Mouse (Mus musculus) liver, embryonic 16.5 days (tissue): ENCODE measurements around the gene Olfr1145. TPM values are rescaled to one million over a fixed set of nuclear protein-coding genes. Genes with fewer than 3 reads are reported as not detected.

Experiments used
- ATAC-seq: fragments of 200-750 bp; cut with Nextera tagmentation; 2 replicates; pipeline ENCODE4 v1.8.0; 2017; ENCODE audit warnings: low read depth, mild to moderate bottlenecking, moderate number of reproducible peaks, moderate library complexity
- H3K27ac ChIP-seq: fragments of 300-500 bp; sonication (generic); 2 replicates; pipeline ENCODE4 v1.5.1; 2014; ENCODE audit warnings: mild to moderate bottlenecking, low read length
- H3K27me3 ChIP-seq: fragments of 300-500 bp; sonication (generic); 2 replicates; pipeline ENCODE4 v1.6.1; 2014; ENCODE audit warnings: low read depth, low read length, mixed read lengths; ENCODE audit not compliant: control insufficient read depth, insufficient read depth
- H3K36me3 ChIP-seq: fragments of 300-500 bp; sonication (generic); 2 replicates; pipeline ENCODE4 v1.6.1; 2014; ENCODE audit warnings: mild to moderate bottlenecking; ENCODE audit not compliant: control insufficient read depth, insufficient read depth
- H3K4me1 ChIP-seq: fragments of 300-500 bp; sonication (generic); 2 replicates; pipeline ENCODE4 v1.6.1; 2014; ENCODE audit warnings: low read depth, low read length, mixed read lengths; ENCODE audit not compliant: control insufficient read depth
- H3K4me2 ChIP-seq: fragments of 300-500 bp; sonication (generic); 2 replicates; pipeline ENCODE4 v1.6.1; 2014; ENCODE audit warnings: low read depth, low read length, mixed read lengths
- H3K4me3 ChIP-seq: fragments of 300-500 bp; sonication (generic); 2 replicates; pipeline ENCODE4 v1.5.1; 2014; ENCODE audit warnings: low read depth, mild to moderate bottlenecking, low read length
- H3K9ac ChIP-seq: fragments of 300-500 bp; sonication (generic); 2 replicates; pipeline ENCODE4 v1.6.1; 2014; ENCODE audit warnings: low read depth, low read length
- H3K9me3 ChIP-seq: fragments of 300-500 bp; sonication (generic); replicated peaks from 2 replicates; pipeline ENCODE4 v1.6.1; 2016; ENCODE audit warnings: low read length; ENCODE audit not compliant: control insufficient read depth
- WGBS: fragments of 180-500 bp; shearing (Covaris S2); extraction: QIAGEN DNeasy Blood & Tissue Kit; methylation state at CpG from one replicate; pipeline ENCODE4 v1.1.7; 2014; ENCODE audit not compliant: insufficient replicate concordance; 5-methylcytosine and 5-hydroxymethylcytosine counted together
- polyA plus RNA-seq: library from polyadenylated mRNA; unstranded; fragments of >200 nt; fragmentation: Nextera tagmentation; extraction: Ambion mirVana; gene quantifications from 2 replicates; pipeline ENCODE4 v1.2.1, GENCODE M21; 2015

The Olfr1145 gene
- polyA plus RNA-seq, result not detected in 2 replicates

GRCm38 (mm10) chr2:87809522-87809921 lies at the start of gene Olfr1145:
TSS of gene Olfr1145 (plus strand) at chr2:87809822.
- no peak for ATAC-seq

GRCm38 (mm10) chr2:87776143-87776542 lies 33.5 kb upstream of the Olfr1145 start:
- H3K4me1 ChIP-seq, result no peaks in the 10 kb centered on the region
- no peaks in the 10 kb centered on the region for H3K9me3 ChIP-seq
- WGBS, result 34% methylated on average over 1 of the region's 1 CpGs
- no peak overlapping the region for H3K4me3 ChIP-seq
- H3K36me3 ChIP-seq, result no peaks in the 10 kb centered on the region
- H3K27ac ChIP-seq, result no peak overlapping the region
- H3K4me2 ChIP-seq, result no peak overlapping the region
- no peak for ATAC-seq
- H3K27me3 ChIP-seq, result no peaks in the 10 kb centered on the region
- H3K9ac ChIP-seq, result no peak overlapping the region

More at GRCm38 (mm10) chr2:87809522-87809921, at the start of gene Olfr1145:
- WGBS, result 46% methylated on average over 1 of the region's 1 CpGs
- no peaks in the 10 kb centered on the region for H3K27me3 ChIP-seq
- no peak within 1 kb of the TSS for H3K4me2 ChIP-seq
- H3K9me3 ChIP-seq, result no peaks in the 10 kb centered on the region
- H3K4me1 ChIP-seq, result no peaks in the 10 kb centered on the region
- no peaks in the 10 kb centered on the region for H3K36me3 ChIP-seq
- H3K9ac ChIP-seq, result no peak within 1 kb of the TSS
- H3K27ac ChIP-seq, result no peak within 1 kb of the TSS
- H3K4me3 ChIP-seq, result no peak within 1 kb of the TSS

GRCm38 (mm10) chr2:87779183-87779582 lies 30.4 kb upstream of the Olfr1145 start, which contains the start of gene Olfr152:
TSS of gene Olfr152 (plus strand) at chr2:87779483.
- H3K4me1 ChIP-seq, result no peaks in the 10 kb centered on the region
- H3K4me2 ChIP-seq, result no peak within 1 kb of the TSS
- H3K9me3 ChIP-seq, result no peaks in the 10 kb centered on the region
- no peak within 1 kb of the TSS for H3K9ac ChIP-seq
- 62% methylated on average over 4 of the region's 4 CpGs for WGBS
- H3K27me3 ChIP-seq, result no peaks in the 10 kb centered on the region
- no peaks in the 10 kb centered on the region for H3K36me3 ChIP-seq
- H3K4me3 ChIP-seq, result no peak within 1 kb of the TSS
- no peak within 1 kb of the TSS for H3K27ac ChIP-seq
- ATAC-seq, result no peak

GRCm38 (mm10) chr2:87800292-87800691 lies 9.3 kb upstream of the Olfr1145 start, which contains the start of gene Olfr1143:
TSS of gene Olfr1143 (plus strand) at chr2:87800592.
- Histone ChIP-seq H3K36me3 (no peaks in the 10 kb centered on the region), H3K27ac (no peak within 1 kb of the TSS), H3K9ac (no peak within 1 kb of the TSS), H3K4me2 (no peak within 1 kb of the TSS), H3K4me1 (no peaks in the 10 kb centered on the region), H3K27me3 (no peaks in the 10 kb centered on the region), H3K9me3 (no peaks in the 10 kb centered on the region), H3K4me3 (no peak within 1 kb of the TSS)
- ATAC-seq, result no peak

GRCm38 (mm10) chr2:87830233-87830632 lies 20.6 kb downstream of the Olfr1145 start, which contains the start of gene Olfr1148:
TSS of gene Olfr1148 (plus strand) at chr2:87830533.
- no peak within 1 kb of the TSS for H3K27ac ChIP-seq
- WGBS, result 64% methylated on average over 1 of the region's 1 CpGs
- H3K4me1 ChIP-seq, result no peaks in the 10 kb centered on the region
- no peak within 1 kb of the TSS for H3K9ac ChIP-seq
- H3K27me3 ChIP-seq, result no peaks in the 10 kb centered on the region
- H3K4me2 ChIP-seq, result no peak within 1 kb of the TSS
- no peak for ATAC-seq
- no peaks in the 10 kb centered on the region for H3K36me3 ChIP-seq
- H3K4me3 ChIP-seq, result no peak within 1 kb of the TSS
- H3K9me3 ChIP-seq, result no peaks in the 10 kb centered on the region

GRCm38 (mm10) chr2:87843693-87844092 lies 34.1 kb downstream of the Olfr1145 start, which contains the start of gene Olfr1150-ps1:
TSS of gene Olfr1150-ps1 (plus strand) at chr2:87843993.
- no peak within 1 kb of the TSS for H3K4me2 ChIP-seq
- H3K4me3 ChIP-seq, result no peak within 1 kb of the TSS
- H3K27me3 ChIP-seq, result no peaks in the 10 kb centered on the region
- no peaks in the 10 kb centered on the region for H3K9me3 ChIP-seq
- no peak for ATAC-seq
- H3K36me3 ChIP-seq, result no peaks in the 10 kb centered on the region
- H3K9ac ChIP-seq, result no peak within 1 kb of the TSS
- WGBS, result 53% methylated on average over 1 of the region's 1 CpGs
- no peak within 1 kb of the TSS for H3K27ac ChIP-seq
- no peaks in the 10 kb centered on the region for H3K4me1 ChIP-seq

- H3K4me1 ChIP-seq, result no peaks in the 10 kb centered on the region
- H3K4me3 ChIP-seq, result no peak within 1 kb of the TSS
- ATAC-seq, result no peak
- H3K9me3 ChIP-seq, result no peaks in the 10 kb centered on the region; the same call in 1 of the 2 replicates
- WGBS, result 67% methylated on average over 1 of the region's 1 CpGs
- no peak within 1 kb of the TSS for H3K27ac ChIP-seq
- no peaks in the 10 kb centered on the region for H3K27me3 ChIP-seq
- H3K36me3 ChIP-seq, result no peaks in the 10 kb centered on the region
- no peak within 1 kb of the TSS for H3K4me2 ChIP-seq
- H3K9ac ChIP-seq, result no peak within 1 kb of the TSS
These were observed 45.9 kb downstream of the Olfr1145 start, which contains the start of gene Olfr1151 for GRCm38 (mm10) chr2:87855562-87855961. TSS of gene Olfr1151 (plus strand) at chr2:87855862.

Other genes with a start within 250 kb of the Olfr1145 start
- gene Olfr1129, start 235.9 kb upstream of the Olfr1145 start, polyA plus RNA-seq, result not detected in 2 replicates
- not detected in 2 replicates for gene Olfr1130, start 203.6 kb upstream of the Olfr1145 start, polyA plus RNA-seq
- not detected in 2 replicates for gene Olfr1131, start 182.7 kb upstream of the Olfr1145 start, polyA plus RNA-seq
- gene Olfr1132, start 172.3 kb upstream of the Olfr1145 start, polyA plus RNA-seq, result not detected in 2 replicates
- not detected in 2 replicates for gene Olfr1133, start 162.4 kb upstream of the Olfr1145 start, polyA plus RNA-seq
- gene Olfr1134, start 151.4 kb upstream of the Olfr1145 start, polyA plus RNA-seq, result not detected in 2 replicates
- not detected in 2 replicates for gene Olfr1135, start 136.2 kb upstream of the Olfr1145 start, polyA plus RNA-seq
- gene Olfr1136, start 115.9 kb upstream of the Olfr1145 start, polyA plus RNA-seq, result not detected in 2 replicates
- not detected in 2 replicates for gene Olfr1137, start 96.6 kb upstream of the Olfr1145 start, polyA plus RNA-seq
- not detected in 2 replicates for gene Olfr1138, start 69.8 kb upstream of the Olfr1145 start, polyA plus RNA-seq
- gene Olfr1140, start 66.1 kb upstream of the Olfr1145 start, polyA plus RNA-seq, result not detected in 2 replicates
- not detected in 2 replicates for gene Olfr1141, start 55.8 kb upstream of the Olfr1145 start, polyA plus RNA-seq
- gene Olfr152, start 30.3 kb upstream of the Olfr1145 start, polyA plus RNA-seq, result not detected in 2 replicates
- gene Olfr1143, start 9.2 kb upstream of the Olfr1145 start, polyA plus RNA-seq, result not detected in 2 replicates
- not detected in 2 replicates for gene Olfr1148, start 20.7 kb downstream of the Olfr1145 start, polyA plus RNA-seq
- not detected in 2 replicates for gene Olfr1150-ps1, start 34.2 kb downstream of the Olfr1145 start, polyA plus RNA-seq
- not detected in 2 replicates for gene Olfr1151, start 46.0 kb downstream of the Olfr1145 start, polyA plus RNA-seq
- not detected in 2 replicates for gene Olfr1152, start 56.7 kb downstream of the Olfr1145 start, polyA plus RNA-seq
- not detected in 2 replicates for gene Olfr1153, start 85.1 kb downstream of the Olfr1145 start, polyA plus RNA-seq
- not detected in 2 replicates for gene Olfr1154, start 95.3 kb downstream of the Olfr1145 start, polyA plus RNA-seq
- gene Olfr1155, start 135.3 kb downstream of the Olfr1145 start, polyA plus RNA-seq, result not detected in 2 replicates
- not detected in 2 replicates for gene Olfr1156, start 143.3 kb downstream of the Olfr1145 start, polyA plus RNA-seq
- gene Olfr1157, start 158.5 kb downstream of the Olfr1145 start, polyA plus RNA-seq, result not detected in 2 replicates
- gene Olfr74, start 164.8 kb downstream of the Olfr1145 start, polyA plus RNA-seq, result not detected in 2 replicates
- not detected in 2 replicates for gene Olfr1158, start 180.3 kb downstream of the Olfr1145 start, polyA plus RNA-seq
- not detected in 2 replicates for gene Olfr1160, start 198.4 kb downstream of the Olfr1145 start, polyA plus RNA-seq
- not detected in 2 replicates for gene Olfr1161, start 213.0 kb downstream of the Olfr1145 start, polyA plus RNA-seq
- not detected in 2 replicates for gene Olfr73, start 227.9 kb downstream of the Olfr1145 start, polyA plus RNA-seq
- not detected in 2 replicates for gene Olfr1162, start 241.3 kb downstream of the Olfr1145 start, polyA plus RNA-seq